Mouse (Mus musculus) cerebellum, postnatal 25 days (tissue): ENCODE results near the gene Nxpe4.

ENCODE experiments used
- DNase-seq, 2 experiments: peaks; one replicate each; pipeline ENCODE4 v3.0.0; 2021; ENCODE audit warnings: mixed read lengths in 2 of 2

Gene Nxpe4

GRCm38 (mm10) chr9:48338783-48339455 is 177.1 kb downstream of the Nxpe4 start:
- DNase-seq: no peak

GRCm38 (mm10) chr9:48339563-48339962 is 177.7 kb downstream of the Nxpe4 start:
- DNase-seq: no peak

DNA sequence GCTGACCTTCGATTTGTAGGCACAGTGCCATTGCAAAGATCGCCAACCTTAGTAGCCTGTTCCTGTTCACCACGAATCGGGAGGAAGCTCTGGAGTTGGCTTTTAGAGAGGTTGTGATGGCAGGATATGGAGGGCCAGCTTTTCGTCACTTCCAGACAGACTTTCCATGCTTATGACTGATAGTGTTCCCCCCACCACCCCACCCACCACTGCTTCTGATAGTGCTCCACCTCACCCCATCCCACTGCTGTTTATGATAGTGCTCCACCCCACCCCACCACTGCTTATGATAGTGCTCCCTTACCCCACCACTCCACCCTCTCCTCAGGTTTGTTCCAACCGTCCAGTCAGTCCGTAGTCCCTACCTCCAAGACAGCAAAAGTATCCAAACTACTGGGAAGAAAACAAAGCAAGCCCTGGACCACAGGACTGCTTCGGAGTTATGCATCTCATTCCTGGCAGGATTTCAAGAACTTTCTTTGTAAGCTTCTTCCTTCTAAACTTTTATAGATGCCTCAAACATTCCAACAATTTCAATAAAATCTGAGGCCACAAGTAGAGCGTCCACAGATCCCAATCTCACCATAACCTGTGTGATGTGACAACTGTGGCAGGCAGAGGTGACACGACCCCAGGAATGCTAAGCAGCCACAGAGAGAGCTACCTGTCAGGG is 179.0 kb downstream of the Nxpe4 start:
- no peak for DNase-seq

- no peak for DNase-seq
Measured at GRCm38 (mm10) chr9:48345456-48345855, 183.6 kb downstream of the Nxpe4 start.

GRCm38 (mm10) chr9:48345866-48346265 is 184.0 kb downstream of the Nxpe4 start:
- no peak for DNase-seq

GRCm38 (mm10) chr9:48353148-48353698 is 191.4 kb downstream of the Nxpe4 start, which contains the start of gene Nxpe2:
Nxpe2 (minus strand) TSS chr9:48353454.
- no peak for DNase-seq

DNA sequence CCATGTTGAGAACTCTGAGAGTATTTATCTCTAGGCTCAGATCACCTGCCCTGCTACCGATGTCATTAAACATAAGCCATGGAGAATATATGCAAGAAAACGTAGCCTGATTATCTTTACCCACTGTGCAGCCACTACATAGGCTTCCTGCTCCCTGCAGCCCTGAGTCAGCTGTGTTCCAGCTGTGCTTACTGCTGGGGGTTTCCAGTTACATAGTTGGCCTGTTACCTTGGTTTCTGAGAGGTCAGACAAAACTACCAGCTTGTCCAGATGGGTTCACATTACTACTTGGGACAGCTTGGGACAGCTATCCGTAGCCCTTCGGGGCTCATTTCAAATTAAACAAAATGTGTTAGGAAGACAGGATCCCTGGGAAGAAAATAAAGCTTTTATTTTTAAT is 192.3 kb downstream of the Nxpe4 start:
- no peak for DNase-seq

DNA sequence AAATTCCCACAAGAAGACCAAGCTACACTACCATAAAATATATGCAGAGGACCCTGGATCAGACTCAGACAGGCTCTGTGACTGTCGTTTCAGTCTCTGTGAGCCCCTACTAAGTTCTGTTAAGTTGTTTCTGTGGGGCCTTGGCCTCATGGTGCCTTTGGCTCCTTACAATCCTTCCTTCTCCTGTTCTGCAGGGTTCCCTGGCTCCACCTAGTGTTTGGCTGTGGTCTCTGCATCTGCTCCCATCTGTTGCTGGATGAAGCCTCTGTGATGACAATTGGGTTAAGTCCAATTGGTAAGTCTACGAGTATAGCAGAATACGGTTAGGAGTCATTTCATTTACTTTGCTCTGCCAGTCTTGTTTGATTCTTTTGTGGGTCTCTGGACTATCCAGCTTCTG is 193.0 kb downstream of the Nxpe4 start:
- DNase-seq: peak; percentile 76 to 83

DNA sequence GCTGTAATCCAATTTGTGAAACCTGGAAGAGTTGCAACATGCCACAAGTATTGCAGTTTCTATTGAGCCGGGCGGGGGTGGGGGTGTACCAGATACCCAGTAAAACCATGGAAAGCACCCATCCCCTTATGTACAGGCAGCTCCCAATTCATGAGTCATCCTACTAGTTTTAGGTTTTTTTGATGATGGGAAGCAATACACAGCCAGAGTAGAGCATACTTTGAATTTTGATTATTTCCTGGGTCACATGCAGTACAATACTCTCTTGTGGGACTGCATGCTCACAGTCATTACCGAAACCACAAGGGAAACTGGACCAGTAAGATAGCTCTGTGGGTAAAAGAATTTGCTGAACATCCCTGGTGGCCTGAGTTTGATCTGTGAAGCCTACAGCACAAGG is 195.3 kb downstream of the Nxpe4 start:
- DNase-seq: no peak

DNA sequence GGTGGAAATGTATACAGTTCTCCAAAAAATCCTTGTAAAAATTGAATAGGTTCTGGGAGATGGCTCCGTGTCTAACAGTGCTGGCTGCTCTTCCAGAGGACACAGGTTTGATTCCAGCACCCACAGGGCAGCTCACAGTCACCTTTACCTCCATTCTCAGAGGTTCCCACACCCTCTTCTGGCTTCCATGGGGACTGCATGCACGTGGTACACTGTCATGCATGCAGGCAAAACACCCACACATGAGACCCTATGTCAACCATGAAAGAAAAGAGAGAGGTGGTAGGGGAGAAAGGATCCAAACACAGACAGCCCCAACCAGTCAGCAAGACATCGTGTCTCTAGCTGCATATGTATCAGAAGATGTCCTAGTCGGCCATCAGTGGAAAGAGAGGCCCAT is 199.0 kb downstream of the Nxpe4 start:
- DNase-seq: no peak

DNA sequence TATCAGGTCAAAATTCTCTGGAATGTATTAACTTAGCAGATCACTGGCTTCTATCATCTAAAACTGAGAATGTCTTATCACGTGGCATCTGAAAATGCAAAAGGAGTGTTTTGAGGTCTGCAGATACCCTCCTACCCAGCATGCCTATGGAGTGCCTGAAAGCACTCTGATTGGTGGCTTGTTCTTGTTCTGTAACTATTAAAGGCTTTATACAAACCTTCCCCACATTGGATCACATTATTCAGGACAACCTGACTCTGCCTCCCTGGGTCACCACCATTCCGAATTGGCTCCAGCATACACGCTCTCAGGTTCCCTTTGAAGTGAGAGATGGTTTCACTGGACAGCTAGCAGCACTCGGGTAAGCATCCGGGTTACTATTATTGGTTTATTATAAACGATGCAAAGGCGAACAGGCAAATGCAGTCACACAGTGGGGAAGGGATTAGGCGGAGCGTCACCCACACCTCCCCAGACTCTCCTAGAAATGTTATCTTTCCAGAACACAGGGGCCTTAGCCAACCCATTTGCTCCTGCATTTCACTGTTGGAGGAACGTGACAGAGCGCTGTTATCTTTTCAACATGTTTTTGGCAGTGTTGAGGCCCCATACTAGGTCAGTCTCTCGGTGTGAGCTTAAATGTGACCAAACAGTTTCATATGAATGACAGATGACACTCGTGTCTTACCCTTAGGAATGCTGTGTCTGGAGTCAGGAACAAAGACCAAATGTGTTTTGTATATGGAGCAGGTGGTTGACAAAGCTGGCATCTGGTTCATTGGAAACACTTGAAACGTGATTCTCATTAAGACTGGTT is 200.2 kb downstream of the Nxpe4 start:
- no peak for DNase-seq

DNA sequence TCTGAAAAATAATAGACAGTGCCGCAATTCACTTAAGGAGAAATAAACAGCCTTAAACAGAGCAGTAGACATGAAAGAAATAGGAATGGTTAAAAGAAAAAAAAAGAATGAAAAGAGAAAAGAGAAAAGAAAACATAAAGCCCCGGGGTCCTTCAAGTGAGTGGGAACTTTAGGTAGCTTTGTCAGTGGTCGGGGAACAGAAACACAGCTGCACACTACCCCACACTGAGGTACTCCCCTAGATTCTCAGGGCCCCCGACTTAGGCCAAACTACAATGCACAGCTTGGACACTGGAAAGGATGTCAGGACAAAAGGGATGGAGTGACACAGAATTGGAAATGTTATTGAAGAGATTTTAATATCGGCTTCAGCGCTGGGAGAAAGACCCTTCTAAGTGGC is 200.9 kb downstream of the Nxpe4 start:
- DNase-seq: no peak

- DNase-seq: no peak
Measured at GRCm38 (mm10) chr9:48373232-48373878, 211.5 kb downstream of the Nxpe4 start.

GRCm38 (mm10) chr9:48374357-48374756 is 212.5 kb downstream of the Nxpe4 start:
- DNase-seq: no peak

DNA sequence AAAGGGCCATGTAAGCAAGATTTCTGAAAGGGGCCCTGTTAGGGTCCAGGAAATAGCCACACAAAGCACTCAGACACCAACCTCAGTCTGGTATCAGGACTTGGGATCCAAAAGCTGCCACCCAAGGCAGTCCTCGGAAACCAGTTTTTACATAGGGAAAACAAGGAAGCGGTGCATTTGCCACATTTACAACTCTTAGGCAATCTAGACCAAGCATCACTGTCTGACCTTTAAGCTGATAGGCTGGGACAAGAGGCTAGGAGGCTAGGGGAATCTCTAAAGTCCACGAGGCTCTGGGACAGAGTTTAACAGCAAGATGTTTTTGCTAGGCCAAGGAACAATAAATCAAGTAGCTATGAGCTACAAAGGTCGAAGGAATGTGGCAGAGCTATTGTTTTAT is 226.6 kb downstream of the Nxpe4 start:
- DNase-seq: no peak

DNA sequence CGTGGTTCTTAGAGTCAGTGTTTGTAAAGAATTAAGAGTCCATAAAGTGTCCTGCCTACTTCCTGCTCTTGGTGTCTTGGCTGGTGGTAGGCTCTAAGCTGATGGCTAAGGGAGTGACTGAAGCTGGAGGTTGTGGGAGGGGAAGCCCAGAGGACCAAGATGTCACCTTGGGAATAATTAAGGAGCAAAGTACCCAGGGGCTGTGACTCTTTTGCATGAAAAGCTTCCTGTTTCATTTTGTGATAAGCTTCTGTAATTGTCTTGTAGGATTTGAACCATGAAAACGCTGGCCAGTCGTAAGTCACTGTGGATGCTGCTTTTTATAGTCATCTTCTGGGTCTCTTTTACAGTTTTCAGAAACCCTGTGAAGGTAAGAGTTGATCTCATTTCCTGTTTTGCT is 228.2 kb downstream of the Nxpe4 start:
- no peak for DNase-seq

- DNase-seq: no peak
Measured at GRCm38 (mm10) chr9:48403590-48404209, 241.9 kb downstream of the Nxpe4 start.

- no peak for DNase-seq
Measured at GRCm38 (mm10) chr9:48404687-48405086, 242.9 kb downstream of the Nxpe4 start.

GRCm38 (mm10) chr9:48407549-48408327 is 245.9 kb downstream of the Nxpe4 start:
- DNase-seq: no peak

- no peak for DNase-seq
Measured at GRCm38 (mm10) chr9:48410217-48411035, 248.6 kb downstream of the Nxpe4 start.

DNA sequence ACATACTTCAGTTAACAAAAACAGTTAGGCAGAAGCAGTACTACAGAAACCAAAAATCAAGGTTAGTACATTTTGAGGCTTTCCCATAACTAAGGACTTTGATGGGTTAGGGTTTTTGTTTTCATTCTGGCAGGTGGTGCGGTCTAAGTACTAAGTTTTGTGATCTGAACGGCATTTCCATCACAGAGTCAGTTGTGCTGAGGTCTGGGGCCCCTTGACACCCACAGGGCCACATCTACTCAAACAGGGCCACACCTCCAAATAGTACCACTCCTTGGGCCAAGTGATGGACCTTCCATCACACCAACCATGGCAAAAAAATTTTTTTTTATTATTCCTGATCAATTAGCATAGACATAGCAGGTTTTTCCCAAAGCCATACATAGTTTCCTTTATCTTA is 251.8 kb downstream of the Nxpe4 start:
- DNase-seq: no peak
